Mouse (Mus musculus) stomach, embryonic 14.5 days (tissue): ENCODE measurements around the gene Idi1. TPM values are rescaled to one million over a fixed set of nuclear protein-coding genes. Genes with fewer than 3 reads are reported as not detected.
A peak's percentile ranks its signal among the peaks of the same experiment; 100 is the strongest.

Experiments used
- ATAC-seq: fragments of 200-750 bp; cut with Nextera tagmentation; 2 replicates; pipeline ENCODE4 v1.8.0; 2017; ENCODE audit warnings: low read depth, moderate TSS enrichment; ENCODE audit not compliant: insufficient number of reproducible peaks, insufficient read depth, low FRiP score
- H3K27ac ChIP-seq: fragments of 300-500 bp; sonication (generic); 2 replicates; pipeline ENCODE4 v1.5.1; 2014; ENCODE audit warnings: mild to moderate bottlenecking, low read length, moderate library complexity, mixed read lengths
- H3K27me3 ChIP-seq: fragments of 300-500 bp; sonication (generic); 2 replicates; pipeline ENCODE4 v1.6.1; 2014; ENCODE audit warnings: low read length, control low read depth, mixed read lengths; ENCODE audit not compliant: control insufficient read depth, insufficient read depth
- H3K36me3 ChIP-seq: fragments of 300-500 bp; sonication (generic); 2 replicates; pipeline ENCODE4 v1.6.1; 2014; ENCODE audit warnings: mild to moderate bottlenecking, control low read depth, low read length, moderate library complexity, mixed read lengths; ENCODE audit not compliant: control insufficient read depth, insufficient read depth
- H3K4me1 ChIP-seq: fragments of 300-500 bp; sonication (generic); 2 replicates; pipeline ENCODE4 v1.6.1; 2014; ENCODE audit warnings: low read length, control low read depth, mixed read lengths; ENCODE audit not compliant: control insufficient read depth, insufficient read depth
- H3K4me2 ChIP-seq: fragments of 300-500 bp; sonication (generic); replicated peaks from 2 replicates; pipeline ENCODE4 v1.6.1; 2014; ENCODE audit warnings: low read depth, low read length, control low read depth
- H3K4me3 ChIP-seq: fragments of 300-500 bp; sonication (generic); 2 replicates; pipeline ENCODE4 v1.5.1; 2014; ENCODE audit warnings: low read depth, low read length, control low read depth
- H3K9ac ChIP-seq: fragments of 300-500 bp; sonication (generic); replicated peaks from 2 replicates; pipeline ENCODE4 v1.6.1; 2014; ENCODE audit warnings: low read depth, mild to moderate bottlenecking, control low read depth, low read length, moderate library complexity, mixed read lengths
- H3K9me3 ChIP-seq: fragments of 300-500 bp; sonication (generic); 2 replicates; pipeline ENCODE4 v1.6.1; 2016; ENCODE audit warnings: low read depth, low read length, control low read depth; ENCODE audit not compliant: control insufficient read depth
- WGBS: fragments of 180-500 bp; shearing (Covaris S2); extraction: QIAGEN DNeasy Blood & Tissue Kit; methylation state at CpG from one replicate; pipeline ENCODE4 v1.1.7; 2014; 5-methylcytosine and 5-hydroxymethylcytosine counted together
- polyA plus RNA-seq: library from polyadenylated mRNA; unstranded; fragments of >200 nt; fragmentation: Nextera tagmentation; extraction: Ambion mirVana; gene quantifications from 2 replicates; pipeline ENCODE4 v1.2.1, GENCODE M21; 2014

The Idi1 gene
- polyA plus RNA-seq, 1 experiment from 2014 or later = 84.2 TPM

DNA sequence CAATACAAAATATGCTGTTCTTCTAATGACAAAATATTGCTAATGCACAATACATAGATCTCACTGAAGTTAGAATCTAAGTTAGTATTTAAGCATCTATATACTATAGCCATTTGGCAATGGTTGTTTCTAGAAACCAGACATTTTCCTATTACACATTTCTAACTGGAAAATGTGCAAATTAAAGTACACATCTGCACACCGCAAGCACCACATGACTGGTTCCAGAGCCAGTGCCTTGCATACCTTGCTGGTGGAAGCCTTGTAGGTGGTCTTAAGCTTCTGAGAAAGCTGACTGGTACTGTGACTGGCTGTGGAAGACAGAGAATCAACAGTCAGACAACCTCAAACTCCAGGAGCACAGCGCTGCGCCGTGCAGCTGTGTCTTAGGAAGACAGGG, 31.9 kb upstream of the Idi1 start:
- WGBS = 95% methylated on average over 4 of the region's 4 CpGs
- H3K27ac ChIP-seq = no peak overlapping the region
- ATAC-seq = no peak
- H3K9ac ChIP-seq = no peak overlapping the region
- no peaks in the 10 kb centered on the region for H3K9me3 ChIP-seq
- no peaks in the 10 kb centered on the region for H3K27me3 ChIP-seq
- peaks cover 17% of the 10 kb centered on the region for H3K36me3 ChIP-seq
- H3K4me2 ChIP-seq = no peak overlapping the region
- H3K4me1 ChIP-seq = no peaks in the 10 kb centered on the region
- H3K4me3 ChIP-seq = no peak overlapping the region

DNA sequence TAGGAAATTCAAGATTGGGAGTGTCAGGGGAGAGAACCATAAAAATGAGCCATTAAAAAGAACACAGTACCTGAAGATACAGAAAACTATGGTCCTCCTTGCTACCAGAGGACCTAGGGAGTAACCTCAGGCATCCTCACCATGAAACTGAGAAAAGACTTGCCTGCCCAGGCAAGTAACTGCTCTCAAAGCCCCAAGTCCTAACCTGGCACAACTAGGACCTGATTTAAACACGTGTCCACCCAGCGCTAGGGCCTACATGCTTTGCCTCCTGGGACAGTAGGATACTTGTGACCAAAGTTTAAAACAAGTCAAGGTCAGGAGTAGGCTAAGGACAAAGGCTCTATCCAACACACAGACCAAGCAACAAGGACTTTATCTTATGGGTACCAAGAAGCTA, 30.5 kb upstream of the Idi1 start:
- whole genome bisulfite sequencing = 95% methylated on average over 2 of the region's 2 CpGs
- H3K27ac ChIP-seq = no peak overlapping the region
- no peaks in the 10 kb centered on the region for H3K4me1 ChIP-seq
- H3K9me3 ChIP-seq = no peaks in the 10 kb centered on the region
- ATAC-seq = no peak
- H3K36me3 ChIP-seq = peaks cover 13% of the 10 kb centered on the region; the same call in 1 of the 2 replicates
- H3K9ac ChIP-seq = no peak overlapping the region
- no peak overlapping the region for H3K4me2 ChIP-seq
- no peak overlapping the region for H3K4me3 ChIP-seq
- no peaks in the 10 kb centered on the region for H3K27me3 ChIP-seq

DNA sequence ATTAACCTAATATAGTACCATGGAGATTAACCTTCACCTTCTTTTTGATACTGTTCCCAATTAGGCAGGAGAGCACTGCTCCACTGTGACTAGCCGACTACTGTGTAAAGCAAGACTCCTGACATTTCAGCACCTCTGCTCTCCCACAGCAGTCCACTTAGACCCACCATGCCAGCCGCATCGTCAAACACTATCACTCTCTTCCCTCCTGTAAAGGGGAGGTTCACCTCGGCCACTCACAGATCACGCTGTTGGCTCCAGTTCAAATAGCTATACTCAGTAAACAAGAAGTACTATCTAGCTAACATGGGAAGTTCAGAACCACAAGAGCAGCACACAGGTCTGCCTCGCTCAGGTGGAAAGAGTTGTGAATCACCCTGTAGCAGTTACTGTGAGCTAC, 26.8 kb upstream of the Idi1 start:
- H3K4me3 ChIP-seq = no peak overlapping the region
- WGBS = 93% methylated on average over 6 of the region's 6 CpGs
- H3K4me2 ChIP-seq = no peak overlapping the region
- H3K9me3 ChIP-seq = no peaks in the 10 kb centered on the region
- no peak for ATAC-seq
- H3K9ac ChIP-seq = no peak overlapping the region
- no peak overlapping the region for H3K27ac ChIP-seq
- peaks cover 15% of the 10 kb centered on the region; the same call in 1 of the 2 replicates for H3K36me3 ChIP-seq
- no peaks in the 10 kb centered on the region for H3K4me1 ChIP-seq
- no peaks in the 10 kb centered on the region for H3K27me3 ChIP-seq

DNA sequence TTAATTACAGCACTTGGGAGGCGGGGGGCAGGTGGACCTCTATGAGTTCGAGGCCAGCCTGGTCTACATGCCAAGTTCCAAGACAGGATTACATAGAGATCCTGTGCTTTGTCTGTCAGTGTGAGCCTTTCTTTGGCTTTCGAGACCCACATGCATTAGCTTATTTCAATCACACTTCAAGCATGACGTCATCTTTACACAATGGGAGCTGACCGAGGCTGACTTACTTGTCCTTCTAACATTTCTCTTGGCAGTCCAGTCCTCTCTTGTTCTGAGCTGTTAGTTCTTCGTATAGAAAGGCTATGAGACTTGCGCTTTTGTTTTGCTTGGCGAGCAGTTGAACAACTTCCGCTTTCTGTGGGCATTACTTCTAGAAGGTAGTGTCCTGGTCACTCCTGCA, 24.4 kb upstream of the Idi1 start:
- no peak overlapping the region for H3K4me2 ChIP-seq
- H3K27ac ChIP-seq = no peak overlapping the region
- no peak for ATAC-seq
- no peak overlapping the region for H3K4me3 ChIP-seq
- no peaks in the 10 kb centered on the region for H3K9me3 ChIP-seq
- H3K36me3 ChIP-seq = peaks cover 6% of the 10 kb centered on the region; the same call in 1 of the 2 replicates
- WGBS = 93% methylated on average over 9 of the region's 9 CpGs
- no peaks in the 10 kb centered on the region for H3K27me3 ChIP-seq
- H3K9ac ChIP-seq = no peak overlapping the region
- H3K4me1 ChIP-seq = no peaks in the 10 kb centered on the region

DNA sequence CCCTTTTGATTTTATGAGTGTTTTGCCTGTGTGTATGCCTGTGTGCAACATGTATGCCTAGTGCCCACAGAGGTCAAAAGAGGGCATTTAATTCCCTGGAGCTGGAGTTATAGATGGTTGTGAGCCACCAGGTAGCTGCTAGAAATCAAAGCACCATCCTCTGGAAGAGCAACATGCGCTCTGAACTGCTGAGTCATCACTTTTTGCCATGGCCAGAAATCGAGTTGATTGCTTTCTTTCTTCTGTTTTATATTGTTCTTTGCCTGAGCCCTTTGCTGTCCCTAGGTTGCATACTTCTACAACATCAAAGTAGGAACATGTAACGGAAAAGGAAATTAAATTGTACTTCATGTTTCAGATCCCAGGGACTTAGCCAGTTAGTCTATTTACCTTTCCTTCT, 20.3 kb upstream of the Idi1 start:
- 80% methylated on average over 3 of the region's 3 CpGs for WGBS
- H3K27me3 ChIP-seq = no peaks in the 10 kb centered on the region
- no peak overlapping the region for H3K4me3 ChIP-seq
- H3K9ac ChIP-seq = no peak overlapping the region
- H3K36me3 ChIP-seq = peaks cover 3% of the 10 kb centered on the region; the same call in 1 of the 2 replicates
- H3K4me1 ChIP-seq = peaks cover 7% of the 10 kb centered on the region; the same call in 1 of the 2 replicates
- no peak overlapping the region for H3K27ac ChIP-seq
- no peak for ATAC-seq
- no peak overlapping the region for H3K4me2 ChIP-seq
- H3K9me3 ChIP-seq = no peaks in the 10 kb centered on the region

DNA sequence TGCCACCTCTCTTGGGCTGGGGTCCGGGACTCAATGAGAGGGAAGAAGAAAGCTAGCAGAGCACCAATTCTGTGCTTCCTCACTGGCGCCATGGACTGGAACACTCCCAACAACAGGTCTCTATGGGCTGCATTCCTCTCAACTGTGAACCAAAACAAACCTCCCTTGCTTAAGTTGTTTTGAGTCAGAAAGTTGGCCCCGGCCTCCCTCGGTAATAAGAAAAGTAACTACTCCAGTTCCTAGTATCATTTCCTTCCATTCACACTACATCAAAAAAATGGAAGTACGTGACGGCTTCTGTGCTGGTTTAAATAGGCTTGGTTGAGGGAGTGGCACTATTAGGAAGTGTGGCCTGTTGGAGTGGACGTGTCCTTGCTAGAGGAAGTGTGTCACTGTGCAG, 18.7 kb upstream of the Idi1 start:
- peaks cover 8% of the 10 kb centered on the region; the same call in 1 of the 2 replicates for H3K4me1 ChIP-seq
- no peak overlapping the region for H3K4me3 ChIP-seq
- 87% methylated on average over 7 of the region's 7 CpGs for WGBS
- no peak overlapping the region for H3K9ac ChIP-seq
- no peaks in the 10 kb centered on the region for H3K27me3 ChIP-seq
- no peak overlapping the region for H3K4me2 ChIP-seq
- no peak for ATAC-seq
- no peaks in the 10 kb centered on the region; the same call in 1 of the 2 replicates for H3K36me3 ChIP-seq
- H3K9me3 ChIP-seq = no peaks in the 10 kb centered on the region
- no peak overlapping the region for H3K27ac ChIP-seq

DNA sequence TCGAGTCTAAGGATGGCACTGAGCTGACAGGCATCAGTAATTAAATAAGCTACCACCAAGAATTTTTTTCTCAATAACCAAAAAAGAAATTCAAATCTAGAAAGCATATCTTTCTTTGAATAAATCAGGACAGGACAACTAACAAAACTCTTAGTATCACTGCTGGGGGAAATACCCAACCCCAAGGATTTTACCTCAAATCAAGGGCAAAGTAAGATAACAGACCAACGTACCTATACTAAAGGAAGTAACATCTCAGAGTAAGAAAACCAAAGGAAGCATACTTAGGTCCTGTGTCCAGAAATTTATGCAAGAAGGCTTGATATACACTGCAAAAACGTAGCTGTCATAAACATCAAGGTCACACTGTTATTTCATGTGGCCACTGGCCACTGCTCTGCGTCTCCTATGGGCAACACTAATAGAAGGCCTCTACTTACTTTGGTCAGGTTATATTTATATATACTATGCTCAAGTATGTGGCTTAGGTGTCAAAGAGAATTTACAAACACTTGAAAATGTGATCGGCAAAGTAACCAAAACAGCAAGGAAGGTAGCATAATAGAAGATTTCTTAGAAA, 15.6 kb upstream of the Idi1 start:
- H3K4me2 ChIP-seq = peak overlapping the region; percentile 79
- H3K4me3 ChIP-seq = peak overlapping the region; percentile 85
- peak overlapping the region; percentile 72; the same call in 1 of the 2 replicates for H3K9ac ChIP-seq
- H3K4me1 ChIP-seq = peaks cover 8% of the 10 kb centered on the region; the same call in 1 of the 2 replicates
- H3K9me3 ChIP-seq = no peaks in the 10 kb centered on the region
- ATAC-seq = no peak
- H3K36me3 ChIP-seq = no peaks in the 10 kb centered on the region; the same call in 1 of the 2 replicates
- no peaks in the 10 kb centered on the region for H3K27me3 ChIP-seq
- 59% methylated on average over 5 of the region's 5 CpGs for WGBS
- no peak overlapping the region for H3K27ac ChIP-seq

DNA sequence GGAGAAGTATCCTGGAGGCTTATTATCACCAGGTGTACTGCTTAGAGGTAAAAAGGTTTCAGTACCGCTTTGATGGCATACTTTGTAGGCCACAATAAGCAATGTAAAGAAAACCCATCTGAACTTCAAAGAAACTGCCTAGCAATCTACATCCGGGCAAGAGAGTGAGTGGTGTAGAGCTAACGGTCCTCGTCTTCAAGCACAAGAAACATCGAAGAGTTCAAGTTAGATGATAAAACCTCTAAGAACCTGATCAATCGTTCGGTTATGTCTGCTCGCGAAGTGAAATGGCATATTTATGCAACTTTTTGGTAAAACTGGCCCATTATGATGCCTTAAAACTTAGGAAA, 15.2 kb upstream of the Idi1 start:
- H3K9ac ChIP-seq = peak overlapping the region; percentile 72
- peak overlapping the region; percentile 79 for H3K4me2 ChIP-seq
- WGBS = 5% methylated on average over 9 of the region's 9 CpGs
- peak overlapping the region; percentile 85 for H3K4me3 ChIP-seq
- no peaks in the 10 kb centered on the region; the same call in 1 of the 2 replicates for H3K36me3 ChIP-seq
- no peaks in the 10 kb centered on the region for H3K27me3 ChIP-seq
- H3K4me1 ChIP-seq = peaks cover 8% of the 10 kb centered on the region; the same call in 1 of the 2 replicates
- H3K9me3 ChIP-seq = no peaks in the 10 kb centered on the region
- no peak for ATAC-seq
- peak overlapping the region; percentile 99; the same call in 1 of the 2 replicates for H3K27ac ChIP-seq
